Mouse (Mus musculus) heart, postnatal 0 days (tissue): ENCODE results near the gene Gsk3a. TPM values are rescaled to one million over a fixed set of nuclear protein-coding genes. Genes with fewer than 3 reads are reported as not detected.

Source experiments
- ATAC-seq: fragments of 200-750 bp; cut with Nextera tagmentation; 2 replicates; pipeline ENCODE4 v1.8.0; 2017; ENCODE audit warnings: low read depth, moderate number of reproducible peaks, moderate library complexity; ENCODE audit not compliant: insufficient read depth
- DNase-seq: peaks from one replicate; pipeline ENCODE4 v3.0.0-alpha.2; 2016; ENCODE audit warnings: low spot score
- H3K27ac ChIP-seq: fragments of 300-500 bp; sonication (generic); 2 replicates; pipeline ENCODE4 v1.5.1; 2014; ENCODE audit warnings: low read depth, mild to moderate bottlenecking
- H3K27me3 ChIP-seq: fragments of 300-500 bp; sonication (generic); 2 replicates; pipeline ENCODE4 v1.6.1; 2014; ENCODE audit warnings: low read length, mixed read lengths; ENCODE audit not compliant: control insufficient read depth, insufficient read depth
- H3K36me3 ChIP-seq: fragments of 300-500 bp; sonication (generic); replicated peaks from 2 replicates; pipeline ENCODE4 v1.6.1; 2014; ENCODE audit warnings: low read length, mixed read lengths; ENCODE audit not compliant: control insufficient read depth, insufficient read depth
- H3K4me1 ChIP-seq: fragments of 300-500 bp; sonication (generic); 2 replicates; pipeline ENCODE4 v1.6.1; 2014; ENCODE audit warnings: antibody characterized with exemption; ENCODE audit not compliant: control insufficient read depth, insufficient read depth
- H3K4me2 ChIP-seq: fragments of 300-500 bp; sonication (generic); 2 replicates; pipeline ENCODE4 v1.6.1; 2014; ENCODE audit warnings: low read depth, mild to moderate bottlenecking, low read length, moderate library complexity
- H3K4me3 ChIP-seq: fragments of 300-500 bp; sonication (generic); 2 replicates; pipeline ENCODE4 v1.5.1; 2014; ENCODE audit warnings: low read depth, low read length
- H3K9ac ChIP-seq: fragments of 300-500 bp; sonication (generic); replicated peaks from 2 replicates; pipeline ENCODE4 v1.6.1; 2014; ENCODE audit warnings: low read depth, low read length, mixed read lengths
- H3K9me3 ChIP-seq: fragments of 300-500 bp; sonication (generic); replicated peaks from 2 replicates; pipeline ENCODE4 v1.6.1; 2016; ENCODE audit warnings: low read length; ENCODE audit not compliant: control insufficient read depth
- CTCF ChIP-seq: IDR thresholded peaks from 2 replicates; pipeline ENCODE4 v1.5.1; 2016; ENCODE audit warnings: antibody characterized with exemption, control low read depth, low read depth
- EP300 ChIP-seq: IDR thresholded peaks from 2 replicates; pipeline ENCODE4 v1.6.1; 2016; ENCODE audit warnings: antibody characterized with exemption, low read depth
- WGBS: fragments of 180-500 bp; shearing (Covaris S2); extraction: QIAGEN DNeasy Blood & Tissue Kit; methylation state at CpG from one replicate; pipeline ENCODE4 v1.1.7; 2014; 5-methylcytosine and 5-hydroxymethylcytosine counted together
- polyA plus RNA-seq: library from polyadenylated mRNA; unstranded; fragments of >200 nt; fragmentation: Nextera tagmentation; extraction: Ambion mirVana; gene quantifications from 2 replicates; pipeline ENCODE4 v1.2.1, GENCODE M21; 2015
- total RNA-seq: library from RNA; depleted of rRNA; stranded (reverse); fragments of >200 nt; gene quantifications from 2 replicates; pipeline ENCODE4 v1.2.3, GENCODE M21; 2014; ENCODE audit warnings: low replicate concordance

Gene Gsk3a
- total and polyA plus RNA-seq, 2 experiments from 2014 or later = 5.3 to 64.7 TPM

GRCm38 (mm10) chr7:25283637-25284036 is 46.0 kb upstream of the Gsk3a start:
- H3K4me3 ChIP-seq = peak overlapping the region; percentile 66
- peaks cover 40% of the 10 kb centered on the region for H3K4me1 ChIP-seq
- H3K27ac ChIP-seq = peak overlapping the region; percentile 96
- no peaks in the 10 kb centered on the region for H3K27me3 ChIP-seq
- TF ChIP-seq CTCF = no peak
- no peak for TF ChIP-seq EP300
- H3K4me2 ChIP-seq = peak overlapping the region; percentile 88
- ATAC-seq = no peak
- H3K9ac ChIP-seq = peak overlapping the region; percentile 35; the same call in 1 of the 2 replicates
- peaks cover 38% of the 10 kb centered on the region for H3K36me3 ChIP-seq
- WGBS = 8% methylated on average over 5 of the region's 5 CpGs
- no peaks in the 10 kb centered on the region for H3K9me3 ChIP-seq
- DNase-seq = no peak

GRCm38 (mm10) chr7:25282731-25283211 is 45.1 kb upstream of the Gsk3a start:
- peak overlapping the region; percentile 66 for H3K9ac ChIP-seq
- no peaks in the 10 kb centered on the region for H3K27me3 ChIP-seq
- no peak for TF ChIP-seq CTCF
- no peak for TF ChIP-seq EP300
- peaks cover 30% of the 10 kb centered on the region for H3K36me3 ChIP-seq
- ATAC-seq (no peak), DNase-seq (no peak)
- H3K27ac ChIP-seq = peak overlapping the region; percentile 96
- H3K9me3 ChIP-seq = no peaks in the 10 kb centered on the region
- peaks cover 43% of the 10 kb centered on the region for H3K4me1 ChIP-seq
- WGBS = under 1% methylated on average over 33 of the region's 36 CpGs
- H3K4me2 ChIP-seq = peak overlapping the region; percentile 88
- H3K4me3 ChIP-seq = peak overlapping the region; percentile 66

GRCm38 (mm10) chr7:25281734-25282601 is 44.3 kb upstream of the Gsk3a start:
- peaks cover 47% of the 10 kb centered on the region for H3K4me1 ChIP-seq
- H3K27me3 ChIP-seq = no peaks in the 10 kb centered on the region
- H3K4me3 ChIP-seq = peak overlapping the region; percentile 66
- peak; percentile 81 for ATAC-seq
- H3K36me3 ChIP-seq = peaks cover 22% of the 10 kb centered on the region
- H3K27ac ChIP-seq = peak overlapping the region; percentile 99
- H3K9me3 ChIP-seq = no peaks in the 10 kb centered on the region
- peak overlapping the region; percentile 66 for H3K9ac ChIP-seq
- peak overlapping the region; percentile 88 for H3K4me2 ChIP-seq
- TF ChIP-seq EP300 (peak; percentile 64), CTCF (no peak)
- peak; percentile 96 for DNase-seq
- WGBS = under 1% methylated on average over 67 of the region's 108 CpGs

- H3K4me1 ChIP-seq = peaks cover 49% of the 10 kb centered on the region
- ATAC-seq (no peak), DNase-seq (no peak)
- peak overlapping the region; percentile 66 for H3K4me3 ChIP-seq
- H3K27ac ChIP-seq = peak overlapping the region; percentile 99
- WGBS = 14% methylated on average over 12 of the region's 12 CpGs
- peaks cover 15% of the 10 kb centered on the region for H3K36me3 ChIP-seq
- peak overlapping the region; percentile 63; the same call in 1 of the 2 replicates for H3K9ac ChIP-seq
- no peaks in the 10 kb centered on the region for H3K9me3 ChIP-seq
- TF ChIP-seq EP300 = no peak
- no peak for TF ChIP-seq CTCF
- no peaks in the 10 kb centered on the region for H3K27me3 ChIP-seq
- peak overlapping the region; percentile 79 for H3K4me2 ChIP-seq
Measured at GRCm38 (mm10) chr7:25281166-25281733, 43.6 kb upstream of the Gsk3a start.

GRCm38 (mm10) chr7:25279861-25280791 is 42.5 kb upstream of the Gsk3a start:
- peak overlapping the region; percentile 63 for H3K9ac ChIP-seq
- TF ChIP-seq EP300 (peak; percentile 97), CTCF (no peak)

More at GRCm38 (mm10) chr7:25279861-25280791, 42.5 kb upstream of the Gsk3a start:
- ATAC-seq = peak; percentile 2
- H3K27me3 ChIP-seq = no peaks in the 10 kb centered on the region
- peaks cover 3% of the 10 kb centered on the region for H3K36me3 ChIP-seq
- H3K27ac ChIP-seq = peak overlapping the region; percentile 99
- no peaks in the 10 kb centered on the region for H3K9me3 ChIP-seq
- peak; percentile 81 for DNase-seq
- H3K4me3 ChIP-seq = peak overlapping the region; percentile 64
- H3K4me1 ChIP-seq = peaks cover 60% of the 10 kb centered on the region
- WGBS = 2% methylated on average over 6 of the region's 6 CpGs
- peak overlapping the region; percentile 79 for H3K4me2 ChIP-seq
